Mouse (Mus musculus) lung, embryonic 14.5 days (tissue): Measurements from ENCODE around the gene Erf. TPM values are rescaled to one million over a fixed set of nuclear protein-coding genes. Genes with fewer than 3 reads are reported as not detected.

ENCODE experiments used
- ATAC-seq: fragments of 200-750 bp; cut with Nextera tagmentation; 2 replicates; pipeline ENCODE4 v1.8.0; 2017; ENCODE audit warnings: mild to moderate bottlenecking, moderate TSS enrichment, moderate library complexity; ENCODE audit not compliant: insufficient read depth
- DNase-seq: peaks from one replicate; pipeline ENCODE4 v3.0.0-alpha.2; 2015
- H3K27ac ChIP-seq: fragments of 300-500 bp; sonication (generic); 2 replicates; pipeline ENCODE4 v1.5.1; 2014; ENCODE audit warnings: low read depth, mild to moderate bottlenecking, moderate library complexity
- H3K27me3 ChIP-seq: fragments of 300-500 bp; sonication (generic); 2 replicates; pipeline ENCODE4 v1.6.1; 2014; ENCODE audit warnings: low read length, control low read depth; ENCODE audit not compliant: insufficient read depth
- H3K36me3 ChIP-seq: fragments of 300-500 bp; sonication (generic); 2 replicates; pipeline ENCODE4 v1.6.1; 2014; ENCODE audit warnings: control low read depth; ENCODE audit not compliant: insufficient read depth
- H3K4me1 ChIP-seq: fragments of 300-500 bp; sonication (generic); 2 replicates; pipeline ENCODE4 v1.6.1; 2014; ENCODE audit warnings: antibody characterized with exemption, control low read depth; ENCODE audit not compliant: insufficient read depth
- H3K4me2 ChIP-seq: fragments of 300-500 bp; sonication (generic); 2 replicates; pipeline ENCODE4 v1.6.1; 2014; ENCODE audit warnings: mild to moderate bottlenecking
- H3K4me3 ChIP-seq: fragments of 300-500 bp; sonication (generic); 2 replicates; pipeline ENCODE4 v1.5.1; 2014; ENCODE audit warnings: low read depth, low read length
- H3K9ac ChIP-seq: fragments of 300-500 bp; sonication (generic); 2 replicates; pipeline ENCODE4 v1.6.1; 2014
- H3K9me3 ChIP-seq: fragments of 300-500 bp; sonication (generic); 2 replicates; pipeline ENCODE4 v1.6.1; 2016; ENCODE audit warnings: low read depth, low read length, control low read depth
- CTCF ChIP-seq: IDR thresholded peaks from 2 replicates; pipeline ENCODE4 v1.5.1; 2016; ENCODE audit warnings: antibody characterized with exemption, low read depth
- WGBS: fragments of 180-500 bp; shearing (Covaris S2); extraction: QIAGEN DNeasy Blood & Tissue Kit; methylation state at CpG from one replicate; pipeline ENCODE4 v1.1.7; 2014; 5-methylcytosine and 5-hydroxymethylcytosine counted together
- polyA plus RNA-seq: library from polyadenylated mRNA; unstranded; fragments of >200 nt; fragmentation: Nextera tagmentation; extraction: Ambion mirVana; gene quantifications from 2 replicates; pipeline ENCODE4 v1.2.1, GENCODE M21; 2014

Erf gene
- polyA plus RNA-seq, 1 experiment from 2014 or later = 26.6 TPM

DNA sequence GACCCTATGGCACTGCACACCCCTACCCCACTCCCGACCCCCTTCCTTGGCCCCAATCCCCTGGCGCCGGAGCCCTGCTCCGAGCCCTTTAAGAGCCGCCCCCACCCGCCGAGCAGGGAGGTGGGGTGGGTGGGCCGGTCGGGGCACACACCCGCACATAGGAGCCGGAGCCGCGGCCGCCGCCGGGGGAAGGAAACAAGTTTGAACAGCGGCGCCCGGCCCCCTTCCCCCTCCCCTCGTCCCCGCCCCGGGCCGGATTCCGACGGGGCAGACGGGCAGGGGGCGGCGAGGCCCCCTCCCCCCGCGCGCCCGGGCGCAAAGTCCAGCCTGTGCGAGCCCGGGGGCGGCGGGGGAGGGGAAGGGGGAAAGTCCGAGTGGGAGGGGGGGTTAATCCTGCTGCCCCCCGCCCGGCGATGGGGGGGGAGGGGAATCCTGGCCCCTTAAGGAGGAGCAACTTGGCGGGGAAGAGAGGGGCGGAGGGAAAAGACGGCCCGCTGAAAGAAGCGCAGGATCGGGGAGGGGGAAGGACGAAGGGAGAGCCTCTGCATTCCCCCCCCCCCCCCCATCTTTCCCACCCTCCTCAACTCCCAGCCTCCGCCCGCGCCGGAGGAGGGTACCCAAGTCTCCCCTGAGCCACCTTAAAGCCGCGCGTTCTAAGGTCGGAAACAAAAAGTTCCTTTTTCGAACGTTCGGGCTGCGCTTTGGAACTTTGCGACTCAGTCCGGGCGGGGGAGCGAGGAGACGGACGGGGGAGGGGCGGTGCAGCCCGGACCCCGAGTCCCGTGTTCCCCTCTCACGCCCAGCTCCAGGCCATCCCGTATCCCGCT is 1.0 kb downstream of the Erf start:
- peak; percentile 55 for ATAC-seq

DNA sequence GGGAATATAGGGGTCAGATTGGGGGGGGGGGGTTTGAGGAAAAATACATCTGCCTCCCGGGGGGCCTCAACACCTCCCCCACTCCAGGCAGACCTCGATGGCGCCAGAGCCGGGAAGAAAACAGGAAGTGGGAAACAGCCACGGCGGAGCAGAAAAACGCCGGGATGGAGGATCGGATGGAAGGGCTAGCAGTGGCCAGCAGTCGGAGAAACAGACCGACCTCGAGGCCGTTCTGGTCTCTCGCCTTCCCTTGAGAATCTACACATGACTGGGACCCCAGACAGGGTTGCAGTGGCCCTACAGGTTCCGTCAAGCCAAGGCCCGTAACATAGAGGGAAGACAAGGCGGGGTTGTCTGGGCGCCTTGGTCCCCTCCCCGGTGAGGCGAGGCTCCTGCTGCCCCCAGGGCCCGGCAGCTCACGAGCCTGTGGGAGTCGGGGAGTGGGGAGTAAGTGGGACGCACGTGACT is 1.7 kb downstream of the Erf start:
- Histone ChIP-seq H3K9ac (peak overlapping the region; percentile 95), H3K36me3 (peaks cover 22% of the 10 kb centered on the region), H3K27ac (peak overlapping the region; percentile 99), H3K4me2 (peak overlapping the region; percentile 99), H3K4me1 (peaks cover 20% of the 10 kb centered on the region), H3K4me3 (peak overlapping the region; percentile 98), H3K9me3 (no peaks in the 10 kb centered on the region), H3K27me3 (no peaks in the 10 kb centered on the region)
- WGBS = under 1% methylated on average over 25 of the region's 25 CpGs
- DNase-seq (peak; percentile 68), ATAC-seq (no peak)
- TF ChIP-seq CTCF = no peak

More for the DNA sequence above, 1.0 kb downstream of the Erf start:
- H3K27ac ChIP-seq = peak overlapping the region; percentile 99
- peak; percentile 91 for DNase-seq
- no peaks in the 10 kb centered on the region for H3K9me3 ChIP-seq
- no peaks in the 10 kb centered on the region for H3K27me3 ChIP-seq
- WGBS = 0% methylated on average over 50 of the region's 73 CpGs
- peak overlapping the region; percentile 99 for H3K4me2 ChIP-seq
- peaks cover 20% of the 10 kb centered on the region for H3K4me1 ChIP-seq
- no peak for TF ChIP-seq CTCF
- peak overlapping the region; percentile 98 for H3K4me3 ChIP-seq
- H3K36me3 ChIP-seq = peaks cover 16% of the 10 kb centered on the region
- H3K9ac ChIP-seq = peak overlapping the region; percentile 95

DNA sequence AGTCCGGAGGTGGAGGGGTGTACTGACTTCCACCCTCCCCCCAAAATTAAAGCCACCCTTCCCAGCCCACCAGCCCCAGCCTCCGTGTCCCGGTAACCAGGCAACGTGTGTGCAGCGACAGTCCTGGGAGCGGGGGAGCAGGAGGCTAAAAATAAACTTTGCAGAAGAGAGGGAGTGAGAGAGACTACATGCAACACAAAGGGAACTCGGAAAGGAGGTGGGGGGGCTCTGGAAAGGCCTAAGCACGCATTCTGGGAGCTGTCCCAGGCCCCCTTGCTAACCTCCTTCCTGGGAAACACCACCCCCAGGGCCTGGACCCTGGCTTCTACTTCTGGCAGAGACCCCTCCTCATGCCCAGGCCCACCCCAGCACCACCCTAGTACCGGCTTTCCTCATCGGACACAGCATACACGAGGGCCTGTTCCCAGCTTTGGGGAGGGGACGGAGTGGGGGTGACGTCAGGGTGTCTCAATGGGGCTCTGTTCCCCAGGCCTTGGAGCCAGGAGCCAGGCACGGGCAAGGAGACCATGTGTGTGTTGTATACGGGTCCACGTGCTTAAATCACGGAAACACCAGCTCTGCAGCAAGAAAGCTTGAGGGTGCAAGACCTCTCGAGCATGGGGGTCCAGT is 2.4 kb downstream of the Erf start:
- peak overlapping the region; percentile 99 for H3K27ac ChIP-seq
- H3K4me2 ChIP-seq = peak overlapping the region; percentile 99
- no peaks in the 10 kb centered on the region for H3K27me3 ChIP-seq
- peak overlapping the region; percentile 95 for H3K9ac ChIP-seq
- peaks cover 20% of the 10 kb centered on the region for H3K4me1 ChIP-seq
- DNase-seq = peak; percentile 65
- WGBS = under 1% methylated on average over 18 of the region's 18 CpGs
- no peaks in the 10 kb centered on the region for H3K9me3 ChIP-seq
- peak; percentile 4; the same call in 1 of the 2 replicates for ATAC-seq
- peak overlapping the region; percentile 98 for H3K4me3 ChIP-seq
- no peak for TF ChIP-seq CTCF
- H3K36me3 ChIP-seq = peaks cover 30% of the 10 kb centered on the region

DNA sequence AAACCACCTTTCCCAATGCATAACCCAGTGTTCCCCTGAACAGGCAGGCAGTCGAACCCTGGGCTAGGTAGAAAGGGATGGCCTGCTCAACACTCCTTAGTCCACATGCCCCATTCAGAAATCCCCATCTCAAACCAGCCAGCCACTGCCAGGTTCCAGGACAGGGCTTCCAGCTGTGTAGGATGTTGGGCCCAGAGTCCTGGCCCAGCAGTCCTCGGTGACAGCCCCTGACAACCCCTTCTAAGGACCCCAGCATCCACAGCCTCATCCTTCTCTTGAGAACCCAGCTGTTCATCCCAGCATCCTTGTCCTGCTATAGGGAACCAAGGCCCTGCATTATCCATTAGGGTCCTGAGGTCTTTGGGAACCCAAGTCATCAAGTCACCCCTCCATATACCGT is 3.1 kb downstream of the Erf start:
- H3K27me3 ChIP-seq = no peaks in the 10 kb centered on the region
- ATAC-seq (no peak), DNase-seq (no peak)
- no peaks in the 10 kb centered on the region for H3K9me3 ChIP-seq
- H3K36me3 ChIP-seq = peaks cover 36% of the 10 kb centered on the region
- peak overlapping the region; percentile 95 for H3K9ac ChIP-seq
- 9% methylated on average over 3 of the region's 3 CpGs for WGBS
- H3K27ac ChIP-seq = peak overlapping the region; percentile 99
- no peak for TF ChIP-seq CTCF
- H3K4me1 ChIP-seq = peaks cover 20% of the 10 kb centered on the region
- peak overlapping the region; percentile 98 for H3K4me3 ChIP-seq
- H3K4me2 ChIP-seq = peak overlapping the region; percentile 99

DNA sequence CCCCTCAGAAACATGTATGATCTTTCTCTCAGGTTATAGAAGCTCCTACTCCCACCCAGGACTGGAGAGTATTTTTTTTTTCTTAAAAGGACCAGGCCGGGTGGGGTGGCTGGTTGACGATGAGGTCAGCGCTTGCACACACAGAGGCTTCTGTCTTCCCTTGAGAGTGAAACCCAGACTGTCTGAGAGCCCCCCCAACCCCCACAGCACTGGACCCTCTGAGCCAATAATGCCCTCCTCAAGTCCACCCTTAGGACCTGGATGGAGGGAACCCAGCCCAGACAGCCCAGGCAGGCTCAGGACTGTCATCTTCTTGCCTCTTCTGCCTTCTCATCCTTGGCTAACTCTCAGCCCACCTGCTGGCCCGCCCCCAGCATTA is 3.8 kb downstream of the Erf start:
- peaks cover 40% of the 10 kb centered on the region for H3K36me3 ChIP-seq
- no peak for TF ChIP-seq CTCF
- peaks cover 20% of the 10 kb centered on the region for H3K4me1 ChIP-seq
- ATAC-seq = no peak
- 35% methylated on average over 4 of the region's 4 CpGs for WGBS
- H3K4me2 ChIP-seq = peak overlapping the region; percentile 99
- peak overlapping the region; percentile 99 for H3K27ac ChIP-seq
- peak overlapping the region; percentile 95 for H3K9ac ChIP-seq
- peak overlapping the region; percentile 98 for H3K4me3 ChIP-seq
- H3K27me3 ChIP-seq = no peaks in the 10 kb centered on the region
- no peaks in the 10 kb centered on the region for H3K9me3 ChIP-seq
- peak; percentile 29 for DNase-seq

DNA sequence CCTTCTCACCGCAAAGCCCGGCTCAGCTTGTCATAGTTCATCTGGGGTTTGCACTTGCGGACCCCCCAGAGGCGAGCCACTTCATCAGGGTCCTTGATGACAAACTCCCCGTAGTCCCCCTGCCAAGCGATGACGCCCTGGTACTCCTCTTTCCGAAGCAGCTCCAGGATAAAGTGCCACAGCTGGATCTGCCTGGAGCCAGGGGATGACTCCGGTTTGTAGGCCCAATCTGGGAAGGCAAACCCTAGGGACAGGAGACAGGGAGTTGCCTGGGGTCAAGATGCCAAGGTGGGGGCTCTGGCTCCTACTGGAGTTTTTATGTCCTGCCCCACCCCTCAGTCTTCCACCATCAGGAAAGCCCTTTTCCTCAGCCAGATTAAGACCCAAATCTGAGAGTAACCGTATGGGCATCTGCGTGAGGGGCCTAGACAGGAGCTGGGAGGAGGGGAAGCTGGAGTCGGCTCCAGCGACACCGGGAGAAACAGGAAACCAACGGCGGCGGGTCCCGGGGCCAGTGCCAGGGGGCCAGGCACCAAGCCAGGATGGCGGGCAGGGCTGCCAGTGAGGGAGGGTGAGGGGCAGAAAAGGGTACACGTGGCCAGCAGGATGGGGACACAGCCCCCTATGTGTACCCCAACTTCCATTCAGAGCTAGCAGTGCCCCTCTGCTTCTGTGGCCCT is 4.3 kb downstream of the Erf start:
- peak overlapping the region; percentile 98 for H3K4me3 ChIP-seq
- no peak for TF ChIP-seq CTCF
- ATAC-seq (no peak), DNase-seq (peak; percentile 46)
- peak overlapping the region; percentile 99 for H3K4me2 ChIP-seq
- H3K4me1 ChIP-seq = peaks cover 20% of the 10 kb centered on the region
- H3K27ac ChIP-seq = peak overlapping the region; percentile 99
- no peaks in the 10 kb centered on the region for H3K27me3 ChIP-seq
- peaks cover 42% of the 10 kb centered on the region for H3K36me3 ChIP-seq
- no peaks in the 10 kb centered on the region for H3K9me3 ChIP-seq
- H3K9ac ChIP-seq = peak overlapping the region; percentile 95
- 38% methylated on average over 20 of the region's 20 CpGs for WGBS
